Mouse (Mus musculus): ENCODE measurements around the gene Comp. TPM values are rescaled to one million over a fixed set of nuclear protein-coding genes. Genes with fewer than 3 reads are reported as not detected.

Comp gene
- polyA plus RNA-seq, 2 experiments: 0.29 to 0.47 TPM

- no peaks in the 10 kb centered on the region for H3K27me3 ChIP-seq (ENCODE audit: control insufficient read depth, insufficient read depth, low read length)
- 55% methylated on average over 7 of the region's 7 CpGs for WGBS (ENCODE audit: insufficient replicate concordance)
Measured at GRCm38 (mm10) chr8:70405189-70405588, 31.8 kb downstream of the Comp start.

DNA sequence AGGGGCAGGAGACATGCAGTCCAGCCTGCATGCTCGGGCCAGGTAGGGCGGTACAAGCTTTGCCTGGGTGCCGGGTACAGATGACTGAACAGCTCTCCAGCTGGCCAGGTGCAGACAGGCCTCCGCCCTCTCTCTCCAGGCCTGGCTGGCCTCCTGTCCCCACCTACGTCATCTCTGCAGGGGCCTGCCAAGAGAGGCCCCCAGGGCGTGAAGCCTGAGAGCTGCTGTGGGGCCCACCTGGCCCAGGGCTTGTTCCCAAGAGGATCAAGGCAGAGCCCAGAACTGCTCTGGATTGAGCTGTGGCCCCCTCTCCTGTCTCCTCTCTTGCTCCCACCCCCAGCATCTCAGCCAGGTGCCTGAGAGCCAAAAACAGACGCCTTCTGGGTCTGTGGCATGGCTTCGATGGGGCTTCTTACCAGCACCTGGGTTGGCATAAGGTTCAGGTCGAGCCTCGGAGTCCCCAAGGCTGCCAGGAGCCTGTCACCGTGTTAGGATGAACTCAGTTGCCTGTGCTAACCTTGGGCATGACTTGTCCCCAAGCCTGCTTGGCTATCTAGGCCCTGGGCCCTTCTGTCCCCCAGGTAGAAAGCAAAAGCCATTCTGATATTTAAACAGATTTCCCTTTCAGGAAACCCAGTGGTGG, 33.2 kb downstream of the Comp start:
- H3K9ac ChIP-seq (replicated peaks): no peak overlapping the region
- no peaks in the 10 kb centered on the region for H3K36me3 ChIP-seq (replicated peaks; ENCODE audit: control insufficient read depth, insufficient read depth, low read depth)
- ATAC-seq (ENCODE audit: insufficient read depth) (no peak), DNase-seq (ENCODE audit: low read depth in 3 of 3, low spot score in 3 of 3) (no peak)
- H3K4me1 ChIP-seq (replicated peaks; ENCODE audit: control insufficient read depth in 2 of 2, insufficient read depth in 2 of 2, low read length in 1 of 2): peaks cover 0 to 7% of the 10 kb centered on the region in 2 experiments; a peak in 2 of 4 replicates
- no peak overlapping the region for H3K4me2 ChIP-seq (ENCODE audit: low read depth)
- H3K27ac ChIP-seq: no peak overlapping the region
- TF ChIP-seq CTCF (IDR thresholded peaks at IDR 0.05; ENCODE audit: low read depth): no peak
- WGBS (ENCODE audit: insufficient replicate concordance): 71% methylated on average over 11 of the region's 11 CpGs
- no peak overlapping the region for H3K4me3 ChIP-seq (ENCODE audit: insufficient read depth in 1 of 2, low read depth in 2 of 2, low read length in 2 of 2)
- H3K9me3 ChIP-seq (ENCODE audit: control insufficient read depth, low read length): no peaks in the 10 kb centered on the region
- no peaks in the 10 kb centered on the region for H3K27me3 ChIP-seq (ENCODE audit: control insufficient read depth, insufficient read depth, low read length)

More at GRCm38 (mm10) chr8:70405189-70405588, 31.8 kb downstream of the Comp start:
- Histone ChIP-seq H3K36me3 (replicated peaks; ENCODE audit: control insufficient read depth, insufficient read depth, low read depth) (no peaks in the 10 kb centered on the region), H3K27ac (no peak overlapping the region), H3K4me3 (ENCODE audit: insufficient read depth in 1 of 2, low read depth in 2 of 2, low read length in 2 of 2) (no peak overlapping the region), H3K4me2 (ENCODE audit: low read depth) (no peak overlapping the region), H3K4me1 (replicated peaks; ENCODE audit: control insufficient read depth in 2 of 2, insufficient read depth in 2 of 2, low read length in 1 of 2) (0 out of 4 replicates have a peak, but pooled peaks cover 0 to 5% of the 10 kb centered on the region in 2 experiments), H3K9ac (replicated peaks) (no peak overlapping the region), H3K9me3 (ENCODE audit: control insufficient read depth, low read length) (no peaks in the 10 kb centered on the region)
- TF ChIP-seq EP300 (IDR thresholded peaks at IDR 0.05; ENCODE audit: low read depth) (no peak), CTCF (IDR thresholded peaks at IDR 0.05; ENCODE audit: low read depth) (no peak)
- DNase-seq (ENCODE audit: low read depth in 3 of 3, low spot score in 3 of 3) (no peak), ATAC-seq (ENCODE audit: insufficient read depth) (no peak)

DNA sequence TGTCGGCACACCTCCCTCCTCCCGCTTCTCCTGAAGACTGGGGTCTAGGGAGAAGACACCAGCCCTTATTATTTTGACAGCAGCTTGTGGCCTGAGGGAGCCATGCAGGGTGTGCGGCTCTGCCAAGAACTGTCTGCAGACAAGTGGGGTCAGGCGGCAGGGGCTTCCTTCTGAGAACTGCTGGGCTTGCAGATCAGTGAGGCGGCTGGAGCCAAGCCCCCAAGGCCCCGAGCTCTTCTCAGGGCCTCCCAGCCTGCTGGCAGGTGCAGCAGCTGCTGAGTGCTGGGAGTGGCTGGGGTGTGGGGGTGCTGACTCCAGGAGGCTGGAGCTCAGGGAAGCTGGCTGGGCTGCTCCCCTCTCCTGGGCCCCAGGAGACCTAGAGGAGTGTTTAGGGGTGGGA, 34.9 kb downstream of the Comp start:
- Histone ChIP-seq H3K27me3 (ENCODE audit: control insufficient read depth, insufficient read depth, low read length) (no peaks in the 10 kb centered on the region), H3K4me1 (replicated peaks; ENCODE audit: control insufficient read depth in 2 of 2, insufficient read depth in 2 of 2, low read length in 1 of 2) (peaks cover 2 to 22% of the 10 kb centered on the region in 2 experiments), H3K27ac (no peak overlapping the region), H3K9me3 (ENCODE audit: control insufficient read depth, low read length) (no peaks in the 10 kb centered on the region), H3K4me2 (ENCODE audit: low read depth) (no peak overlapping the region), H3K4me3 (ENCODE audit: insufficient read depth in 1 of 2, low read depth in 2 of 2, low read length in 2 of 2) (no peak overlapping the region), H3K36me3 (replicated peaks; ENCODE audit: control insufficient read depth, insufficient read depth, low read depth) (no peaks in the 10 kb centered on the region), H3K9ac (replicated peaks) (no peak overlapping the region)
- DNase-seq (ENCODE audit: low read depth in 3 of 3, low spot score in 3 of 3) (no peak), ATAC-seq (ENCODE audit: insufficient read depth) (no peak)
- 73% methylated on average over 6 of the region's 6 CpGs for WGBS (ENCODE audit: insufficient replicate concordance)
- TF ChIP-seq CTCF (IDR thresholded peaks at IDR 0.05; ENCODE audit: low read depth): no peak
- TF ChIP-seq EP300 (IDR thresholded peaks at IDR 0.05; ENCODE audit: low read depth): no peak

GRCm38 (mm10) chr8:70409019-70409418, 35.7 kb downstream of the Comp start:
- peaks cover 10 to 28% of the 10 kb centered on the region in 2 experiments for H3K4me1 ChIP-seq (replicated peaks; ENCODE audit: control insufficient read depth in 2 of 2, insufficient read depth in 2 of 2, low read length in 1 of 2)
- no peaks in the 10 kb centered on the region for H3K36me3 ChIP-seq (replicated peaks; ENCODE audit: control insufficient read depth, insufficient read depth, low read depth)
- WGBS (ENCODE audit: insufficient replicate concordance): 76% methylated on average over 10 of the region's 10 CpGs
- H3K9ac ChIP-seq (replicated peaks): no peak overlapping the region
- DNase-seq (ENCODE audit: low read depth in 3 of 3, low spot score in 3 of 3): no peak
- TF ChIP-seq CTCF (IDR thresholded peaks at IDR 0.05; ENCODE audit: low read depth) (no peak), EP300 (IDR thresholded peaks at IDR 0.05; ENCODE audit: low read depth) (no peak)
- H3K27me3 ChIP-seq (ENCODE audit: control insufficient read depth, insufficient read depth, low read length): no peaks in the 10 kb centered on the region
- H3K27ac ChIP-seq: no peak overlapping the region
- H3K4me3 ChIP-seq (ENCODE audit: insufficient read depth in 1 of 2, low read depth in 2 of 2, low read length in 2 of 2): no peak overlapping the region
- ATAC-seq (ENCODE audit: insufficient read depth): no peak
- no peak overlapping the region for H3K4me2 ChIP-seq (ENCODE audit: low read depth)
- H3K9me3 ChIP-seq (ENCODE audit: control insufficient read depth, low read length): no peaks in the 10 kb centered on the region

GRCm38 (mm10) chr8:70409455-70409871, 36.1 kb downstream of the Comp start:
- Histone ChIP-seq H3K4me3 (ENCODE audit: insufficient read depth in 1 of 2, low read depth in 2 of 2, low read length in 2 of 2) (no peak overlapping the region), H3K36me3 (replicated peaks; ENCODE audit: control insufficient read depth, insufficient read depth, low read depth) (no peaks in the 10 kb centered on the region), H3K9me3 (ENCODE audit: control insufficient read depth, low read length) (no peaks in the 10 kb centered on the region), H3K4me2 (ENCODE audit: low read depth) (no peak overlapping the region), H3K27me3 (ENCODE audit: control insufficient read depth, insufficient read depth, low read length) (no peaks in the 10 kb centered on the region), H3K4me1 (replicated peaks; ENCODE audit: control insufficient read depth in 2 of 2, insufficient read depth in 2 of 2, low read length in 1 of 2) (peaks cover 13 to 33% of the 10 kb centered on the region in 2 experiments), H3K27ac (no peak overlapping the region), H3K9ac (replicated peaks) (no peak overlapping the region)
- 54% methylated on average over 9 of the region's 9 CpGs for WGBS (ENCODE audit: insufficient replicate concordance)
- no peak for DNase-seq (ENCODE audit: low read depth in 3 of 3, low spot score in 3 of 3)
- TF ChIP-seq EP300 (IDR thresholded peaks at IDR 0.05; ENCODE audit: low read depth): no peak
- TF ChIP-seq CTCF (IDR thresholded peaks at IDR 0.05; ENCODE audit: low read depth): no peak
- ATAC-seq (ENCODE audit: insufficient read depth): no peak
